Mouse (Mus musculus) spleen, postnatal 36 days (tissue): ENCODE measurements at regions not wholly inside any gene's neighbourhood (a gene's known extent, or its start where the extent isn't known, plus 50 kb on each side); places are given as distances from the start of the nearest gene placed in this dataset.
"Not testable (repeated sequence)": the region's sequence is repeated elsewhere in the genome, so short reads cannot be mapped to it uniquely, and the experiment has no call there.

Source experiments
- DNase-seq, 2 experiments: peaks; one replicate each; pipeline ENCODE4 v3.0.0; 2022; ENCODE audit warnings: low spot score in 2 of 2, mixed read lengths in 1 of 2

GRCm38 (mm10) chr9:14058592-14059227, 216.2 kb upstream of the Sesn3 start:
- DNase-seq, result peak in 1 of 2 experiments; percentile 13

DNA sequence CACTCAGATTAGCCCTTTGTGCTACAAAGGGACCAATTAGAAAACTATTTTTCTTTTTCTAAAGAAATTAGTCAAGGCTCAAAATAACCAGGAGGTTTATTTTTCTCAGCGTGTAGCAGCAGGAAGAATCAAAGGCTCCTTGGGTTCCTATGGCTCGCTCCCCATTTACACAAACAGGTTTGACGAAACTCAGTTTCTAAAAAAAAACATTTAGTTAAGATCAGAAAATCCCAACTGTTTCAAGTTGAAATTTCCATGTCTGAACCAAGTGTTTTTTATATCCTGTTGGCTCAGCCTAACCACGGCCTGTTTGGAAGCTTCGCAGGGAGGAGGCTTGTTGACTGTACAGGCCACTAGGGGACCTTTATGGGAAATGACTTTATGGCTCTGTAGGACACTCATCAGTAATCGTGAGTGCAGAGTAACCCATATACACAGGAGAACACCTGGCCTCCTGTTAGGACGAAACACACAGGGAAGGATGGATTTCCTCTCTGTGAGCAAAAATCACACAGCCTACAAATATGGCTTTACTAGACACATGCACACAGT, 215.6 kb upstream of the Sesn3 start:
- DNase-seq, result no peak

DNA sequence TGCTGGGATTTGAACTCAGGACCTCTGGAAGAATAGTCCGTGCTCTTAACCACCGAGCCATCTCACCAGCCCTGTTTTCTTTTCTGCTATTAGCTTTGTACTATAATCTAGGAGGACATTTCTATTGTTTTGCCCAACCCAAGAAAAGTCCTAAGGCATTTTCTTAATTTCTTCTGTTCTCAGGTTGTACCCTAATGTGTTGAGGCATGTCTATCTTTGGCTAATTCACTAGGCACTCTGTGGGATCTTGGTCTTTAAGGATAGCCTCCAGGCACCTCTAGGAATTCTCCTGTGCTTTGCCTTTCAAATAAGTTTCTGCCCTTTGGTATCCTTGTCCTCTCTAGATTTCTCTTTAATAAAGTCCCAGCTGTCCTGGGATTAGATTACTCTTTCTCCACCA, 214.6 kb upstream of the Sesn3 start:
- no peak for DNase-seq

GRCm38 (mm10) chr9:14061389-14061788, 213.5 kb upstream of the Sesn3 start:
- DNase-seq, result no peak

GRCm38 (mm10) chr9:14061840-14062239, 213.0 kb upstream of the Sesn3 start:
- DNase-seq, result no peak

- no peak for DNase-seq
Observed at GRCm38 (mm10) chr9:14062706-14063105, 212.2 kb upstream of the Sesn3 start.

DNA sequence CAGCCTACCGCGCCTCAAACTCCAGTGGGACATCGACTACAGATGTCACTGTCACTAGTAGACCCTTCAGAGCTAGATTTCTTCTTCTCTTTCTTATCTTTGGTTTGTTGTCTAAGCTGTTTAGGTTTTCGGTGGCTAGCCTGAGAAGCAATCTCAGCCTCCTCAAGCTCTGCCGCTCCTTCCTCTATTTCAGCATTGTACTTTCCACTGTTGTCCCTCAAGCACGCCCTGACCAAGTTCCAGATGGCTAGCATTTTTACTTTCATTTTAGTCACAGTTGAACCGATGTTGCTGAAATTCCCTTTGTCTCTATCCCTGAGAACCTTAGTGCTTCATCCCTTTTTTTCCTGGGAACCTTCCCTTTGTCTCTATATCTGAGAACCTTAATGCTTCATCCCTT, 208.1 kb upstream of the Sesn3 start:
- DNase-seq, result peak; percentile 49 to 54

- DNase-seq, result no peak
Observed at GRCm38 (mm10) chr9:14069076-14069475, 205.8 kb upstream of the Sesn3 start.

DNA sequence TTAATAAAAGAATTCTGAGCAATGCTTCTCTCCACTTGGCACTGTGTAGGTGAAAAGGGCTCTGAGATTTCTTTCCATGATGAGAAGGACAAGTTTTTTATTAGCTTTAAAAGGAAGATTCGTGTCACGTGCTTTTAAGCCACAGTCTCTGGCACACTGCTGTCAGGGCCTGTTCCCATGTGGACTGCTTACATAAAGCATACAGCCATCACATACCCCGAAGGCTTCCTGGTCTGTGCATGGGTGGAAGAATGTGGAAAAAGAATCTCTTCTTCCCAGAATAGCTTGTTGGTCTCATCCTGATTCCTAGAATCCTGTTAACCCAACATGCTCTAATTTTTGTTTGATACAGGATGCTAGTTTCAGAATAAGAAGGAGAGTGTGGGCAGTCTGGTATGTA, 205.1 kb upstream of the Sesn3 start:
- DNase-seq, result no peak

GRCm38 (mm10) chr9:14071728-14072127, 203.1 kb upstream of the Sesn3 start:
- no peak for DNase-seq

- no peak for DNase-seq
Observed at GRCm38 (mm10) chr9:14072950-14073349, 201.9 kb upstream of the Sesn3 start.

DNA sequence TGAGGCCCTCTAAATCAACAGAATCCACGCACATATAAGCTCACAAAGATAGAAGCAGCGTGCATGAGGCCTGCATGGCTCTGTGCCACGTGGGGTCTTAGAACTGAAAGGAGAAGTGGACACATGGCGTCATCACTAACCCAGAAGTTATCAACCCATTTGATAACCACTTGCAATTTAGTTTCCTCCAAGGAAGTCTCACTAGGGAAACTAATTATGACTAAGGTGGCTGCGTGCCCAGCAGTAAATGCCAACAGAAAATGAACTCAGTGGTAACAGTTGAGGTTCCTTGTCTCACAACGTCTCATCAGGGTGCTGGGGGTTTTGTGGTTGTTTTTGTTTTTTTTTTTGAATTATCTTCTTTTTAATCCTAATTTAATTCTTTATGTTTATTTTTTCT, 200.6 kb upstream of the Sesn3 start:
- peak in 1 of 2 experiments; percentile 46 for DNase-seq

DNA sequence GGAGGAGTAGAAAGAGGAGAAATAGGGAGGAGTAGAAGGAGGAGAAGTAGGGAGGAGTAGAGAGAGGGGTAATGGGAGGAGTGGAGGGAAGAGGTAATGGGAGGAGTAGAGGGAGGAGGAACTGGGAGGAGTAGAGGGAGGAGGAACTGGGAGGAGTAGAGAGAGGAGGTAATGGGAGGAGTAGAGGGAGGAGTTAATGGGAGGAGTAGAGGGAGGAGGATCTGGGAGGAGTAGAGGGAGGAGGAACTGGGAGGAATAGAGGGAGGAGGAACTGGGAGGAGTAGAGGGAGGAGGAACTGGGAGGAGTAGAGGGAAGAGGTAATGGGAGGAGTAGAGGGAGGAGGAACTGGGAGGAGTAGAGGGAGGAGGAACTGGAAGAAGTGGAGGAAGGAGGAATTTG, 200.0 kb upstream of the Sesn3 start:
- not testable (repeated sequence) for DNase-seq

GRCm38 (mm10) chr9:14075452-14075851, 199.4 kb upstream of the Sesn3 start:
- no peak for DNase-seq

- no peak for DNase-seq
Observed at GRCm38 (mm10) chr9:14075868-14076267, 199.0 kb upstream of the Sesn3 start.

DNA sequence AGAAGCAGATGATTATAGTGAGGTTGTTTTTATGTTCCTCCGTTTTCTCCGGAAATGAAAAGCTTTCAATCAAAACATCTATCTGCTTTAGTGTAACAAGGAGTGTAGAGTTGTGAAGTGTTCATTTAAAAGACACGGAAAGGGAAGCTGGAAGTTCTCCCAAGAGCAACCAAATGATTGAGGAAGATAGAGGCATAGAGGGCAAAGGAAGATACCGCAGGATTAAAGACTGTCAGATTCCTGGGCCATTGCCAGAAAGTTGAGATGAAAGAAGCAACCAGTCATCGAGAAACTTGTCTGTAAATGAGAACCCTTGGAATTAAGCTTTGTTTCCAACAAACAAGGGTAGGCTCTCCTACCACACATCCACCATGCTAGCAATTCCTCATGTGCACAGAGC, 198.1 kb upstream of the Sesn3 start:
- no peak for DNase-seq

GRCm38 (mm10) chr9:14081138-14081537, 193.7 kb upstream of the Sesn3 start:
- DNase-seq, result no peak

DNA sequence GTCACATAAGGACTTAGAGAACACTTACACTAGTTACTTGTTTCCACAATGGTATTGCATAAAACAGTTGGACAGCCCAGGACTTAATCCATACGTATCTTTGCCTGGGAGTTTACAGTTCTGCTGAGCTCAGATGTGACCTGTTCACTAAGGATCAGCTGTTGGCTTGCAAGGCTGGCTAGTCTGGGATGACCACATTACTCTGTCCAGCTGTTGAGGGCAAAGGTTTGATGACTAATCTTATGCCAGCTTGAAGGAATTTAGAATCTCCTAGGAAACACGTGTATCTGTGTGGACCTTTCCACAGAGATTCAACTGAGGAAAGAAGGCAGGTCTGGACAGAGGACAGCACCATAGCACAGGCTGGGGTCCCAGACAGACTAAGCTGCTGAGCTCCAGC, 188.7 kb upstream of the Sesn3 start:
- DNase-seq, result no peak

DNA sequence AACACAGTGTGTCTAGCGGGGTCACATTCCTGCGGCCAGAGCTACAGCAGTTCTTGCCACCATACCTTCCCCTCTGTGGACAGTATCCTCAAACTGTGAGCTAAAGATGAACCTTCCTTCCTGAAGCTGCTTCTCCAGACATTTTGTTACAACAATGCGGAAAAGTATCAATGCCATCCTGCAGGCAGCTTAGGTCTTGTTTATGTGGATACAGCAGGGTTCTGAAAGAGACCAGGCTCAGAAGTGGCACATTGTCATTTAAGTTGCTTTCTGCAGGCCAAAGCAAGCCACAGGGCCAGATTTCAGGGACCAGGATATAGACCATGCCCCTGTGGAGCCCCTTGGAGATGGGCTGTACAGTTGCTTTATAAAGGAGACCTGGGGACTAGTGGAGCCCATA, 188.3 kb upstream of the Sesn3 start:
- DNase-seq, result no peak

DNA sequence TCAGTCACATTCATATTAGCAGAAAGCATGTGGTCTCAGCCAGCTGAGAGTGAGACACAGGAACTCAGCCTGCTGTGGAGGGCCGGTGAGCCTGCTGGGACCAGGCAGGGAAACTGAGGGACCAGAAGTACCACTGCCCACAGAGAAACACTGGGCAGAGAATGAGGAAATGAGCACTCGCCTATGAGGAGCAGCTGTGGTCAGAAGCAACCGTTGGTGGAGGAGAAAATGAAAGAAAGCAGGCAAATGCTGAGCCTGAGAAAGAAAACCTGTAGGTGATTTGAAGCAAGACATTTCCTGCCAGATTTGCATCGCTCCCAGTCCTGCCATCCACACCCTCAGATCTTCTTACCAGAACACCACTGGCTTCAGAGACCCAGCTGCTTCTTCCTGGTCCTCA, 187.0 kb upstream of the Sesn3 start:
- DNase-seq, result peak; percentile 79 to 85

- no peak for DNase-seq
Observed at GRCm38 (mm10) chr9:14089791-14090256, 185.0 kb upstream of the Sesn3 start.

GRCm38 (mm10) chr9:14090454-14090853, 184.4 kb upstream of the Sesn3 start:
- peak in 1 of 2 experiments; percentile 28 for DNase-seq

DNA sequence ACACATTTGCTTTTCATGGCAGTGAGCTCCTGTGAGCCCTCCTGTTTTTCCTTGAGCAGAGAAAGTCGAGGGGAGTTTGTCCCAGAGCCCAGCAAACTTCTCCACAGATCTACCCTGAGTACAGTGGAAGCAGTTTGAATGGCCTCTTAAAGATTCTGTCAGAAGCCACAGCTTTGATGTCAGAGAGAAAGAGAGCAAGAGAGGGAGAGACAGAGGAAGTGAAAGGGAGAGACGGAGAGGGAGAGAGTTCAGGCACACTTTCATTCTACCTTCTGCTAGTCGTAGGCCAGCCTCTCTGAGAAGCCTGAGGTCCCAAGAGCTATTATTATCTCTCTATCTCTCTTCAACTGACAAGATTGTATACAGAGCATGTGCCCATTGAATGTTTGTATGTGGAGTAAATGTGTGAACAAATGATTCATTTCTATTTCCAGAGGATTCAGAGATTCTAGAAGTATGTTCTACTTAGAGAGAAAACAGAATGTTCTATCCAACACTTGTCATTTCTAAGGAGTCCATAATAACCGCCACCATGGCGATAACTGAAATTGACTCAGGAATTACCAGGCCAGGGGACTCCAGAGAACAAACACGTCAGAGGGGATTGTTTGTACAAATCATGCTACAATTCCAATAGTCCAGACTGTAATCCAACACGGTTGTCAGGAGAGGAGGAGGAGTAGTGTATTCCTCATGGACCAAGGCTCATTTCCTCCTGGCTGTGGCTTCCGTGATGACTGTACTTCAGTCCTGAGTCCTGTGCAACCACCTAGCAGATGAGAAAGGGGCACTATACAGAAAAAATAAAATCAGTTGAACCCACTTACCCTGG, 183.6 kb upstream of the Sesn3 start:
- peak; percentile 31 to 37 for DNase-seq
